Mouse (Mus musculus) liver, adult 2 months (tissue): ENCODE results near the gene Slc41a3.

ENCODE experiments used
- CTCF ChIP-seq: fragments of 200-500 bp; IDR thresholded peaks from 2 replicates; pipeline ENCODE4 v1.5.1; 2011; ENCODE audit warnings: low read depth, low read length, control low read depth
- POLR2A ChIP-seq: fragments of 200-500 bp; IDR thresholded peaks from 2 replicates; pipeline ENCODE4 v1.6.1; 2011; ENCODE audit warnings: low read length, control low read depth; ENCODE audit not compliant: insufficient read depth; ENCODE audit errors: extremely low read depth

DNA sequence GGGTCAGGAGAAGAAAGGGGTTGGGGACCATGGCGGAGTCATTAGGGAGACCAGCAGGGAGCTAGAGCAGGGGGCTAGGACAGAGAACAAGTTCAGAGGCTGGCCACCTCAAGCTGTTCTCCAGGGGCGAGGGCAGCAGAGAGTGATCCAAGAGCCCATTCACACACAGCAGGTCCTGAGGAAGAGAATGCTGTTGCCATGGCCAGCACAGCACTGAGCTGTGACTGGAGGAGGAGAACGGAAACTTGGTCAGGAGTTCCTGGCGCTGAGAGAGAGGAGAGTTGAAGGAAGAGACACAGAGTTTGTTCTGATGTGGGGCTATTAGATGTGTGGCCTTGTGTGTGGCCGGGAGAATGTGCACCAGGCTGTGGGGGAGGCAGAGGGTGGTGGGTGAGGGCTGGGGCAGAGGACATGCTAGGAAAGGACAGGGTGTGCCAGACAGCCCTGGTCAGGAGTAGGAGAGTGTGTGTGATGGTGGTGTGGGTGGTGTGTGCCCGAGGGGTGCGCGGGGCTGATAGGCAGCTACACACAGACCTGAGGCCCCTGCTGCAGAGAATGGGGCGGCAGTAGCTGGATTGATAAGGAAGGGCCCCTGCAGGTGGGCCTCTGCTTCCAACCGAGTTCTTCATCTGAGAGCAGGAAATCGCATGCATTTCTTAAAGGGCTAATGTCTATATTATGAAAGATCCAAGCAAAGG, 18.4 kb downstream of the Slc41a3 start:
- TF ChIP-seq POLR2A (no peak), CTCF (no peak)
